In genomic region chr1:134435414-134435813, GRCm38 (mm10) we compare ENCODE assay signal across 8 mouse cellular contexts. TPM values are rescaled to one million over a fixed set of nuclear protein-coding genes. Genes with fewer than 3 reads are reported as not detected.
A peak's percentile ranks its signal among the peaks of the same experiment; 100 is the strongest.
DNase-seq lines count a peak whose midpoint lies in the region; ATAC-seq and TF ChIP-seq lines count a peak whose summit lies in the region.

No protein-coding gene starts in this region.

- no peak overlapping the region for H3K27ac ChIP-seq in embryonic facial prominence, embryonic 11.5 days (replicated peaks; ENCODE audit: low read depth, low read length)
- no peak overlapping the region for H3K27ac ChIP-seq in embryonic facial prominence, embryonic 10.5 days (replicated peaks)
- no peak overlapping the region for H3K27ac ChIP-seq in midbrain, postnatal 0 days (ENCODE audit: low read depth, low read length)
- no peak overlapping the region for H3K27ac ChIP-seq in midbrain, embryonic 16.5 days (ENCODE audit: low read length)
- no peak overlapping the region; the same call in 1 of the 2 replicates for H3K27ac ChIP-seq in liver, embryonic 13.5 days

- H3K4me3 ChIP-seq in embryonic facial prominence, embryonic 11.5 days (ENCODE audit: low read depth, low read length) = no peak overlapping the region
- H3K4me3 ChIP-seq in embryonic facial prominence, embryonic 10.5 days = no peak overlapping the region
- H3K4me3 ChIP-seq in midbrain, postnatal 0 days (ENCODE audit: low read depth, low read length) = no peak overlapping the region
- H3K4me3 ChIP-seq in midbrain, embryonic 16.5 days (ENCODE audit: low read depth, low read length) = no peak overlapping the region
- no peak overlapping the region for H3K4me3 ChIP-seq in liver, embryonic 13.5 days (replicated peaks)

- ATAC-seq in embryonic facial prominence, embryonic 11.5 days (replicated peaks; ENCODE audit: insufficient number of reproducible peaks, low FRiP score, low TSS enrichment, low read depth) = no peak
- ATAC-seq in midbrain, postnatal 0 days (ENCODE audit: low FRiP score) = no peak
- ATAC-seq in midbrain, embryonic 16.5 days = no peak
- ATAC-seq in liver, embryonic 13.5 days (ENCODE audit: low read depth) = peak; percentile 56

- DNase-seq in embryonic facial prominence, embryonic 11.5 days (ENCODE audit: low spot score) = peak; percentile 54
- no peak for DNase-seq in embryonic facial prominence, embryonic 10.5 days (ENCODE audit: low spot score)
- DNase-seq in midbrain, postnatal 0 days (ENCODE audit: low spot score) = peak; percentile 22
- DNase-seq in liver, embryonic 13.5 days = peak; percentile 54
- DNase-seq in thymus, postnatal 36 days = peak; percentile 15 to 19
- DNase-seq in left cerebral cortex, adult 9 months (ENCODE audit: low spot score in 2 of 2) = no peak
- DNase-seq in left cerebral cortex, adult 18-20 months (ENCODE audit: low spot score in 2 of 2) = no peak

- no peaks in the 10 kb centered on the region for H3K9me3 ChIP-seq in embryonic facial prominence, embryonic 11.5 days (replicated peaks; ENCODE audit: control insufficient read depth, low read length)
- no peaks in the 10 kb centered on the region for H3K9me3 ChIP-seq in embryonic facial prominence, embryonic 10.5 days
- no peaks in the 10 kb centered on the region for H3K9me3 ChIP-seq in midbrain, postnatal 0 days (ENCODE audit: low read length)
- H3K9me3 ChIP-seq in midbrain, embryonic 16.5 days (replicated peaks; ENCODE audit: control insufficient read depth, low read length, poor library complexity, severe bottlenecking) = no peaks in the 10 kb centered on the region
- no peaks in the 10 kb centered on the region for H3K9me3 ChIP-seq in liver, embryonic 13.5 days (replicated peaks)

- TF ChIP-seq CTCF in midbrain, postnatal 0 days (IDR thresholded peaks at IDR 0.05) = peak; percentile 49

- no peak overlapping the region for H3K4me2 ChIP-seq in embryonic facial prominence, embryonic 11.5 days (ENCODE audit: low read depth, low read length)
- H3K4me2 ChIP-seq in midbrain, postnatal 0 days (ENCODE audit: low read depth, low read length, poor library complexity, severe bottlenecking) = no peak overlapping the region
- no peak overlapping the region for H3K4me2 ChIP-seq in midbrain, embryonic 16.5 days (ENCODE audit: low read length)
- H3K4me2 ChIP-seq in liver, embryonic 13.5 days = 0 out of 2 replicates have a peak overlapping the region, but pooled peaks have one; percentile 18

- no peak overlapping the region for H3K9ac ChIP-seq in embryonic facial prominence, embryonic 11.5 days (replicated peaks; ENCODE audit: low read length)
- H3K9ac ChIP-seq in midbrain, postnatal 0 days (replicated peaks; ENCODE audit: low read length, poor library complexity, severe bottlenecking) = no peak overlapping the region
- no peak overlapping the region for H3K9ac ChIP-seq in midbrain, embryonic 16.5 days (ENCODE audit: low read depth, low read length)
- no peak overlapping the region for H3K9ac ChIP-seq in liver, embryonic 13.5 days

- H3K36me3 ChIP-seq in embryonic facial prominence, embryonic 11.5 days (replicated peaks; ENCODE audit: control insufficient read depth, insufficient read depth, low read depth, low read length) = no peaks in the 10 kb centered on the region; the same call in 1 of the 2 replicates
- peaks cover 34% of the 10 kb centered on the region for H3K36me3 ChIP-seq in embryonic facial prominence, embryonic 10.5 days (replicated peaks)
- H3K36me3 ChIP-seq in midbrain, postnatal 0 days (ENCODE audit: insufficient read depth, low read length) = peaks cover 19% of the 10 kb centered on the region
- H3K36me3 ChIP-seq in midbrain, embryonic 16.5 days (ENCODE audit: control insufficient read depth, insufficient read depth, low read length) = peaks cover 5% of the 10 kb centered on the region; the same call in 1 of the 2 replicates
- H3K36me3 ChIP-seq in liver, embryonic 13.5 days = peaks cover 38% of the 10 kb centered on the region

- 22% methylated on average over 4 of the region's 4 CpGs for WGBS in embryonic facial prominence, embryonic 11.5 days
- WGBS in embryonic facial prominence, embryonic 10.5 days = 28% methylated on average over 4 of the region's 4 CpGs
- 32% methylated on average over 4 of the region's 4 CpGs for WGBS in midbrain, postnatal 0 days
- 38% methylated on average over 4 of the region's 4 CpGs for WGBS in midbrain, embryonic 16.5 days
- 15% methylated on average over 4 of the region's 4 CpGs for WGBS in liver, embryonic 13.5 days (ENCODE audit: insufficient replicate concordance)

- no peaks in the 10 kb centered on the region for H3K27me3 ChIP-seq in embryonic facial prominence, embryonic 11.5 days (ENCODE audit: control insufficient read depth, insufficient read depth, low read length)
- no peaks in the 10 kb centered on the region for H3K27me3 ChIP-seq in embryonic facial prominence, embryonic 10.5 days (replicated peaks; ENCODE audit: low read depth, poor library complexity, severe bottlenecking)
- H3K27me3 ChIP-seq in midbrain, postnatal 0 days (ENCODE audit: insufficient read depth, low read length) = no peaks in the 10 kb centered on the region
- H3K27me3 ChIP-seq in midbrain, embryonic 16.5 days (ENCODE audit: control insufficient read depth, insufficient read depth, low read depth, low read length) = no peaks in the 10 kb centered on the region
- H3K27me3 ChIP-seq in liver, embryonic 13.5 days = no peaks in the 10 kb centered on the region

- no peaks in the 10 kb centered on the region for H3K4me1 ChIP-seq in embryonic facial prominence, embryonic 11.5 days (ENCODE audit: control insufficient read depth, insufficient read depth, low read length)
- no peaks in the 10 kb centered on the region for H3K4me1 ChIP-seq in embryonic facial prominence, embryonic 10.5 days
- no peaks in the 10 kb centered on the region for H3K4me1 ChIP-seq in midbrain, postnatal 0 days (ENCODE audit: insufficient read depth, low read length)
- H3K4me1 ChIP-seq in midbrain, embryonic 16.5 days (ENCODE audit: control insufficient read depth, insufficient read depth, low read length) = no peaks in the 10 kb centered on the region
- peaks cover 34% of the 10 kb centered on the region for H3K4me1 ChIP-seq in liver, embryonic 13.5 days (replicated peaks)

RNA-seq across cellular contexts. Expression of gene Klhl12, which starts 19.9 kb away (rescaled TPM):
- polyA plus RNA-seq in embryonic facial prominence, embryonic 11.5 days (2014; fragmentation: Nextera tagmentation; extraction: Ambion mirVana) = 33.8 and 35.3 TPM in 2 replicates
- 39.1 and 42.6 TPM in 2 replicates for polyA plus RNA-seq in embryonic facial prominence, embryonic 10.5 days (2016; fragmentation: Nextera tagmentation; extraction: Ambion mirVana)
- total RNA-seq in midbrain, postnatal 0 days (2014; rRNA removed) = 26.4 and 42.7 TPM in 2 replicates
- polyA plus RNA-seq in midbrain, postnatal 0 days (2015; fragmentation: Nextera tagmentation; extraction: Ambion mirVana) = 33.9 and 35.3 TPM in 2 replicates
- 37.6 and 37.9 TPM in 2 replicates for polyA plus RNA-seq in midbrain, embryonic 16.5 days (2015; fragmentation: Nextera tagmentation; extraction: Ambion mirVana)
- 34.7 and 37.4 TPM in 2 replicates for polyA plus RNA-seq in liver, embryonic 13.5 days (2015; fragmentation: Nextera tagmentation; extraction: Ambion mirVana)
- 10 to 100 TPM; 37.0 to 37.3 TPM for total RNA-seq in left cerebral cortex, adult 18-20 months (2021)

RNA-seq across cellular contexts. Expression of gene Adipor1, which starts 20.2 kb away (rescaled TPM):
- polyA plus RNA-seq in embryonic facial prominence, embryonic 11.5 days (2014; fragmentation: Nextera tagmentation; extraction: Ambion mirVana) = 82.9 and 86.7 TPM in 2 replicates
- 75.8 and 76.2 TPM in 2 replicates for polyA plus RNA-seq in embryonic facial prominence, embryonic 10.5 days (2016; fragmentation: Nextera tagmentation; extraction: Ambion mirVana)
- 98.7 and 110 TPM in 2 replicates for total RNA-seq in midbrain, postnatal 0 days (2014; rRNA removed)
- polyA plus RNA-seq in midbrain, postnatal 0 days (2015; fragmentation: Nextera tagmentation; extraction: Ambion mirVana) = 74.1 and 80.5 TPM in 2 replicates
- 77.1 and 82.6 TPM in 2 replicates for polyA plus RNA-seq in midbrain, embryonic 16.5 days (2015; fragmentation: Nextera tagmentation; extraction: Ambion mirVana)
- polyA plus RNA-seq in liver, embryonic 13.5 days (2015; fragmentation: Nextera tagmentation; extraction: Ambion mirVana) = 130 and 138 TPM in 2 replicates
- total RNA-seq in left cerebral cortex, adult 18-20 months (2021) = 10 to 100 TPM; 59.3 to 61.4 TPM

RNA-seq across cellular contexts. Expression of gene Cyb5r1, which starts 30.1 kb away (rescaled TPM):
- polyA plus RNA-seq in embryonic facial prominence, embryonic 11.5 days (2014; fragmentation: Nextera tagmentation; extraction: Ambion mirVana) = 25.0 and 32.2 TPM in 2 replicates
- polyA plus RNA-seq in embryonic facial prominence, embryonic 10.5 days (2016; fragmentation: Nextera tagmentation; extraction: Ambion mirVana) = 37.0 and 37.3 TPM in 2 replicates
- total RNA-seq in midbrain, postnatal 0 days (2014; rRNA removed) = 5.3 and 7.4 TPM in 2 replicates
- polyA plus RNA-seq in midbrain, postnatal 0 days (2015; fragmentation: Nextera tagmentation; extraction: Ambion mirVana) = 7.9 and 8.3 TPM in 2 replicates
- polyA plus RNA-seq in midbrain, embryonic 16.5 days (2015; fragmentation: Nextera tagmentation; extraction: Ambion mirVana) = 11.4 and 12.2 TPM in 2 replicates
- 20.4 TPM in 2 replicates for polyA plus RNA-seq in liver, embryonic 13.5 days (2015; fragmentation: Nextera tagmentation; extraction: Ambion mirVana)
- total RNA-seq in left cerebral cortex, adult 18-20 months (2021) = 10 to 100 TPM; 22.4 to 30.3 TPM

RNA-seq across cellular contexts. Expression of gene 4933406M09Rik, which starts 49.7 kb away (rescaled TPM):
- polyA plus RNA-seq in embryonic facial prominence, embryonic 11.5 days (2014; fragmentation: Nextera tagmentation; extraction: Ambion mirVana) = not detected in 2 replicates
- not detected in 2 replicates for polyA plus RNA-seq in embryonic facial prominence, embryonic 10.5 days (2016; fragmentation: Nextera tagmentation; extraction: Ambion mirVana)
- not detected in 2 replicates for total RNA-seq in midbrain, postnatal 0 days (2014; rRNA removed)
- not detected in 2 replicates for polyA plus RNA-seq in midbrain, postnatal 0 days (2015; fragmentation: Nextera tagmentation; extraction: Ambion mirVana)
- polyA plus RNA-seq in midbrain, embryonic 16.5 days (2015; fragmentation: Nextera tagmentation; extraction: Ambion mirVana) = not detected in 2 replicates
- polyA plus RNA-seq in liver, embryonic 13.5 days (2015; fragmentation: Nextera tagmentation; extraction: Ambion mirVana) = not detected in 2 replicates
- not detected for total RNA-seq in left cerebral cortex, adult 18-20 months (2021)

RNA-seq across cellular contexts. Expression of gene Rabif, which starts 59.0 kb away (rescaled TPM):
- 43.7 and 47.8 TPM in 2 replicates for polyA plus RNA-seq in embryonic facial prominence, embryonic 11.5 days (2014; fragmentation: Nextera tagmentation; extraction: Ambion mirVana)
- 40.9 and 41.8 TPM in 2 replicates for polyA plus RNA-seq in embryonic facial prominence, embryonic 10.5 days (2016; fragmentation: Nextera tagmentation; extraction: Ambion mirVana)
- total RNA-seq in midbrain, postnatal 0 days (2014; rRNA removed) = 37.6 and 45.1 TPM in 2 replicates
- 79.0 and 79.5 TPM in 2 replicates for polyA plus RNA-seq in midbrain, postnatal 0 days (2015; fragmentation: Nextera tagmentation; extraction: Ambion mirVana)
- polyA plus RNA-seq in midbrain, embryonic 16.5 days (2015; fragmentation: Nextera tagmentation; extraction: Ambion mirVana) = 73.3 and 78.5 TPM in 2 replicates
- 19.8 and 23.9 TPM in 2 replicates for polyA plus RNA-seq in liver, embryonic 13.5 days (2015; fragmentation: Nextera tagmentation; extraction: Ambion mirVana)
- 10 to 100 TPM; 27.5 to 28.1 TPM for total RNA-seq in left cerebral cortex, adult 18-20 months (2021)

Comparison
In these comparisons a context has a peak if more than half of its experiments do, and no peak if none do; other contexts are left out.
1. DNase-seq: peak in embryonic facial prominence, embryonic 11.5 days (single experiment), midbrain, postnatal 0 days (single experiment), liver, embryonic 13.5 days (single experiment) and thymus, postnatal 36 days (2 of 2); none in embryonic facial prominence, embryonic 10.5 days (single experiment), left cerebral cortex, adult 9 months (0 of 2) and left cerebral cortex, adult 18-20 months (0 of 2).